Mouse (Mus musculus) stomach, postnatal 0 days (tissue): ENCODE measurements around the gene Ggta1.

Experiments
- CTCF ChIP-seq: IDR thresholded peaks from 2 replicates; pipeline ENCODE4 v1.5.1; 2016; ENCODE audit warnings: antibody characterized with exemption, low read depth, mild to moderate bottlenecking, moderate library complexity
- EP300 ChIP-seq: optimal IDR thresholded peaks from 2 replicates; pipeline ENCODE3; 2016; ENCODE audit warnings: antibody characterized with exemption

- no peak for TF ChIP-seq CTCF
- TF ChIP-seq EP300 = no peak
Observed at GRCm38 (mm10) chr2:35437796-35438195, 25.2 kb downstream of the Ggta1 start.
